Mouse (Mus musculus) Patski (cell line): ENCODE data around the gene Rgs9bp. TPM values are rescaled to one million over a fixed set of nuclear protein-coding genes. Genes with fewer than 3 reads are reported as not detected.
"Not testable (repeated sequence)": the region's sequence is repeated elsewhere in the genome, so short reads cannot be mapped to it uniquely, and the experiment has no call there.

Experiments used
- ATAC-seq: fragments of 100-300 bp; one replicate; pipeline ENCODE4 v1.8.0; 2021
- CTCF ChIA-PET: fragments of 350-600 bp; sonication (Branson Sonifier 250); formaldehyde crosslinking; loops from one replicate; lab custom pipeline; 2022; ENCODE audit warnings: inconsistent platforms; lab: Charles Lee
- POLR2A ChIA-PET: fragments of 350-600 bp; sonication (Branson Sonifier 250); formaldehyde crosslinking; loops from one replicate; lab custom pipeline; 2022; ENCODE audit warnings: antibody characterized with exemption, inconsistent platforms; lab: Charles Lee
- DNase-seq: peaks from one replicate; pipeline ENCODE4 v3.0.0-alpha.2; 2011; ENCODE audit warnings: low read depth, low spot score
- H3K27me3 ChIP-seq: fragments of 371-371 bp; one replicate; pipeline ENCODE4 v1.5.1; 2021
- CTCF ChIP-seq: fragments of 100-300 bp; IDR thresholded peaks from one replicate; pipeline ENCODE4 v1.5.1; 2021
- in situ Hi-C: fragments of 300-500 bp; cut with MboI; formaldehyde crosslinking; loops from 3 replicates; pipeline ENCODE4 v1.11.1; 2018; ENCODE audit warnings: low pct_unique_long_range_greater_than_20kb, mixed read lengths
- polyA plus RNA-seq: library from polyadenylated mRNA; unstranded; gene quantifications from one replicate; pipeline ENCODE4 v1.2.3, GENCODE M21; 2021

Rgs9bp gene
- polyA plus RNA-seq, 1 experiment from 2014 or later = 0.30 TPM

- ChIA-PET CTCF (interaction anchor here (1.5 to 1.9 kb wide), 2 partner anchors 8 to 30 kb away, joined by 3 to 11 read pairs; partner anchors contain the start of gene Rgs9bp), POLR2A (no interaction called here)
- in situ Hi-C loops = loop anchor here (10.0 kb wide), 2 partner anchors 81 to 239 kb away; partner anchors contain the start of gene Gpatch1
- DNase-seq (no peak), ATAC-seq (no peak)
- H3K27me3 ChIP-seq = no peaks in the 10 kb centered on the region
- no peak for TF ChIP-seq CTCF
These were observed 31.4 kb downstream of the Rgs9bp start for GRCm38 (mm10) chr7:35553751-35554604.

GRCm38 (mm10) chr7:35545881-35546280 lies 39.5 kb downstream of the Rgs9bp start:
- ATAC-seq = peak; percentile 92
- no peak for DNase-seq
- ChIA-PET POLR2A (interaction anchor here (0.6 kb wide), 1 partner anchor 75 kb away, joined by 3 read pairs; no protein-coding TSS in a partner anchor), CTCF (interaction anchor here (0.6 to 1.4 kb wide), 11 partner anchors 9 to 150 kb away, joined by 3 to 9 read pairs (median 3); partner anchors contain the start of genes Cep89 and Faap24)
- in situ Hi-C loops = no loop called here
- H3K27me3 ChIP-seq = no peaks in the 10 kb centered on the region
- TF ChIP-seq CTCF = peak; percentile 86

- ChIA-PET CTCF (no interaction called here), POLR2A (no interaction called here)
- DNase-seq = no peak
- H3K27me3 ChIP-seq = no peaks in the 10 kb centered on the region
- no peak for TF ChIP-seq CTCF
- no peak for ATAC-seq
- in situ Hi-C loops = no loop called here
These were observed 47.8 kb downstream of the Rgs9bp start, which contains the start of gene Tdrd12 for GRCm38 (mm10) chr7:35537562-35537961. Gene Tdrd12 (minus strand): TSS chr7:35537745.

GRCm38 (mm10) chr7:35535750-35536512 lies 49.5 kb downstream of the Rgs9bp start:
- DNase-seq = no peak
- TF ChIP-seq CTCF = no peak
- no peaks in the 10 kb centered on the region for H3K27me3 ChIP-seq
- in situ Hi-C loops = no loop called here
- ATAC-seq = no peak
- POLR2A ChIA-PET = no interaction called here
- CTCF ChIA-PET = interaction anchor here (0.8 to 3.1 kb wide), 2 partner anchors 10 to 15 kb away, joined by 3 to 9 read pairs; no protein-coding TSS in a partner anchor

- POLR2A ChIA-PET, ATAC-seq, CTCF ChIA-PET, H3K27me3 ChIP-seq, in situ Hi-C loops, DNase-seq: not testable (repeated sequence)
These were observed 54.8 kb downstream of the Rgs9bp start for GRCm38 (mm10) chr7:35530544-35530943.

GRCm38 (mm10) chr7:35530026-35530425 lies 55.4 kb downstream of the Rgs9bp start:
- in situ Hi-C loops = no loop called here
- CTCF ChIA-PET = no interaction called here
- no peak for DNase-seq
- no peak for TF ChIP-seq CTCF
- peaks cover under 1% of the 10 kb centered on the region for H3K27me3 ChIP-seq
- POLR2A ChIA-PET = no interaction called here
- no peak for ATAC-seq

Other genes starting within 250 kb of the Rgs9bp start
- 7.1 TPM for gene Faap24, start 188.7 kb downstream of the Rgs9bp start, polyA plus RNA-seq
- gene Cep89, start 188.5 kb downstream of the Rgs9bp start, polyA plus RNA-seq = 38.1 TPM
- not detected for gene Slc7a9, start 136.8 kb downstream of the Rgs9bp start, polyA plus RNA-seq
- 0.05 TPM for gene Tdrd12, start 47.8 kb downstream of the Rgs9bp start, polyA plus RNA-seq
- gene Nudt19, start 29.3 kb downstream of the Rgs9bp start, polyA plus RNA-seq = 72.4 TPM
- gene Ankrd27, start 662 bp upstream of the Rgs9bp start, polyA plus RNA-seq = 31.4 TPM
- 80.7 TPM for gene Pdcd5, start 61.9 kb upstream of the Rgs9bp start, polyA plus RNA-seq
- gene Dpy19l3, start 168.9 kb upstream of the Rgs9bp start, polyA plus RNA-seq = 28.4 TPM
- gene Zfp507, start 217.4 kb upstream of the Rgs9bp start, polyA plus RNA-seq = 19.1 TPM